Mouse (Mus musculus) limb, embryonic 14.5 days (tissue): Measurements from ENCODE around the gene Zfp599. TPM values are rescaled to one million over a fixed set of nuclear protein-coding genes. Genes with fewer than 3 reads are reported as not detected.

Experiments used
- ATAC-seq: fragments of 200-750 bp; cut with Nextera tagmentation; 2 replicates; pipeline ENCODE4 v1.8.0; 2017; ENCODE audit warnings: low read depth, moderate number of reproducible peaks, moderate TSS enrichment; ENCODE audit not compliant: low FRiP score
- DNase-seq: peaks from one replicate; pipeline ENCODE4 v3.0.0-alpha.2; 2015; ENCODE audit warnings: low spot score
- H3K27ac ChIP-seq: fragments of 300-500 bp; sonication (generic); replicated peaks from 2 replicates; pipeline ENCODE4 v1.5.1; 2014; ENCODE audit warnings: low read depth, mild to moderate bottlenecking, low read length, moderate library complexity, mixed read lengths
- H3K27me3 ChIP-seq: fragments of 300-500 bp; sonication (generic); 2 replicates; pipeline ENCODE4 v1.6.1; 2014; ENCODE audit warnings: low read length, mixed read lengths; ENCODE audit not compliant: control insufficient read depth, insufficient read depth
- H3K36me3 ChIP-seq: fragments of 300-500 bp; sonication (generic); 2 replicates; pipeline ENCODE4 v1.6.1; 2014; ENCODE audit warnings: mild to moderate bottlenecking, low read length, moderate library complexity, mixed read lengths; ENCODE audit not compliant: control insufficient read depth, insufficient read depth
- H3K4me1 ChIP-seq: fragments of 300-500 bp; sonication (generic); 2 replicates; pipeline ENCODE4 v1.6.1; 2014; ENCODE audit warnings: antibody characterized with exemption, low read length, mixed read lengths; ENCODE audit not compliant: control insufficient read depth, insufficient read depth
- H3K4me2 ChIP-seq: fragments of 300-500 bp; sonication (generic); replicated peaks from 2 replicates; pipeline ENCODE4 v1.6.1; 2014; ENCODE audit warnings: low read depth, mild to moderate bottlenecking, low read length, moderate library complexity; ENCODE audit not compliant: severe bottlenecking
- H3K4me3 ChIP-seq: fragments of 300-500 bp; sonication (generic); replicated peaks from 2 replicates; pipeline ENCODE4 v1.5.1; 2014; ENCODE audit warnings: low read length
- H3K9ac ChIP-seq: fragments of 300-500 bp; sonication (generic); 2 replicates; pipeline ENCODE4 v1.6.1; 2014; ENCODE audit warnings: mild to moderate bottlenecking, low read depth, low read length, moderate library complexity; ENCODE audit not compliant: severe bottlenecking
- H3K9me3 ChIP-seq: fragments of 300-500 bp; sonication (generic); 2 replicates; pipeline ENCODE4 v1.6.1; 2016; ENCODE audit warnings: low read length; ENCODE audit not compliant: control insufficient read depth
- POLR2A ChIP-seq: fragments of 200-500 bp; IDR thresholded peaks from 2 replicates; pipeline ENCODE4 v1.8.0; 2012; ENCODE audit warnings: inconsistent platforms, mild to moderate bottlenecking, moderate library complexity, borderline replicate concordance; ENCODE audit not compliant: insufficient read depth, insufficient read length; ENCODE audit errors: extremely low read depth
- WGBS: fragments of 180-500 bp; shearing (Covaris S2); extraction: QIAGEN DNeasy Blood & Tissue Kit; methylation state at CpG from one replicate; pipeline ENCODE4 v1.1.7; 2014; 5-methylcytosine and 5-hydroxymethylcytosine counted together
- polyA plus RNA-seq, 2 experiments: library from polyadenylated mRNA; depleted of rRNA in 1 of 2; stranded (reverse) in 1 of 2; unstranded in 1 of 2; fragments of >200 nt; fragmentation: Nextera tagmentation in 1 of 2; extraction: Ambion mirVana in 1 of 2; gene quantifications; 2 replicates each; pipeline versions ENCODE4 v1.2.1 to v1.2.3; 2012 to 2014

Zfp599 gene
- polyA plus RNA-seq, 2 experiments = 2.6 to 6.4 TPM

- Histone ChIP-seq H3K9ac (no peak overlapping the region), H3K27me3 (no peaks in the 10 kb centered on the region; the same call in 1 of the 2 replicates), H3K4me1 (no peaks in the 10 kb centered on the region), H3K9me3 (no peaks in the 10 kb centered on the region), H3K4me2 (no peak overlapping the region), H3K4me3 (no peak overlapping the region), H3K27ac (no peak overlapping the region), H3K36me3 (no peaks in the 10 kb centered on the region)
- 96% methylated on average over 4 of the region's 4 CpGs for WGBS
- no peak for DNase-seq
- ATAC-seq = no peak
- no peak for TF ChIP-seq POLR2A
Measured at GRCm38 (mm10) chr9:22224066-22224465, 35.6 kb downstream of the Zfp599 start.

- TF ChIP-seq POLR2A = no peak
- Histone ChIP-seq H3K4me3 (no peak overlapping the region), H3K27me3 (no peaks in the 10 kb centered on the region; the same call in 1 of the 2 replicates), H3K27ac (no peak overlapping the region), H3K9ac (no peak overlapping the region), H3K4me2 (no peak overlapping the region), H3K36me3 (no peaks in the 10 kb centered on the region), H3K9me3 (no peaks in the 10 kb centered on the region), H3K4me1 (no peaks in the 10 kb centered on the region)
- no peak for DNase-seq
- 40% methylated on average over 7 of the region's 8 CpGs for WGBS
- ATAC-seq = no peak
Measured at GRCm38 (mm10) chr9:22217858-22218493, 41.7 kb downstream of the Zfp599 start.

- no peaks in the 10 kb centered on the region for H3K36me3 ChIP-seq
- H3K4me3 ChIP-seq = no peak overlapping the region
- no peak overlapping the region for H3K9ac ChIP-seq
- no peaks in the 10 kb centered on the region for H3K9me3 ChIP-seq
- no peak for TF ChIP-seq POLR2A
- no peaks in the 10 kb centered on the region; the same call in 1 of the 2 replicates for H3K27me3 ChIP-seq
- ATAC-seq (no peak), DNase-seq (no peak)
- H3K4me2 ChIP-seq = no peak overlapping the region
- H3K27ac ChIP-seq = no peak overlapping the region
- WGBS = 58% methylated on average over 3 of the region's 3 CpGs
- H3K4me1 ChIP-seq = no peaks in the 10 kb centered on the region
Measured at GRCm38 (mm10) chr9:22216705-22217104, 43.0 kb downstream of the Zfp599 start.

GRCm38 (mm10) chr9:22214549-22214948 lies 45.1 kb downstream of the Zfp599 start:
- no peaks in the 10 kb centered on the region for H3K9me3 ChIP-seq
- DNase-seq (no peak), ATAC-seq (no peak)
- no peaks in the 10 kb centered on the region for H3K36me3 ChIP-seq
- no peak overlapping the region for H3K27ac ChIP-seq
- no peak overlapping the region for H3K9ac ChIP-seq
- 71% methylated on average over 2 of the region's 2 CpGs for WGBS
- H3K27me3 ChIP-seq = no peaks in the 10 kb centered on the region; the same call in 1 of the 2 replicates
- no peaks in the 10 kb centered on the region for H3K4me1 ChIP-seq
- H3K4me2 ChIP-seq = no peak overlapping the region
- no peak overlapping the region for H3K4me3 ChIP-seq
- no peak for TF ChIP-seq POLR2A

GRCm38 (mm10) chr9:22213785-22214194 lies 45.9 kb downstream of the Zfp599 start:
- WGBS = 57% methylated on average over 2 of the region's 2 CpGs
- no peaks in the 10 kb centered on the region for H3K4me1 ChIP-seq

More at GRCm38 (mm10) chr9:22213785-22214194, 45.9 kb downstream of the Zfp599 start:
- DNase-seq = no peak
- Histone ChIP-seq H3K27ac (no peak overlapping the region), H3K27me3 (no peaks in the 10 kb centered on the region), H3K4me2 (no peak overlapping the region), H3K4me3 (no peak overlapping the region), H3K9me3 (no peaks in the 10 kb centered on the region), H3K36me3 (no peaks in the 10 kb centered on the region), H3K9ac (no peak overlapping the region)
- TF ChIP-seq POLR2A = no peak
- ATAC-seq = no peak

Other genes with a start within 250 kb of the Zfp599 start
- gene Elavl3, start 207.9 kb downstream of the Zfp599 start, polyA plus RNA-seq (2012; rRNA removed) = 0.56 and 0.67 TPM in 2 replicates
- gene Elavl3, start 207.9 kb downstream of the Zfp599 start, polyA plus RNA-seq (2014; fragmentation: Nextera tagmentation; extraction: Ambion mirVana) = not detected in 2 replicates
- 0.28 TPM in 1 of 2 replicates, not detected in the other for gene Gm49318, start 188.6 kb downstream of the Zfp599 start, polyA plus RNA-seq (2012; rRNA removed)
- gene Gm49318, start 188.6 kb downstream of the Zfp599 start, polyA plus RNA-seq (2014; fragmentation: Nextera tagmentation; extraction: Ambion mirVana) = not detected in 2 replicates
- 31.2 and 33.7 TPM in 2 replicates for gene Zfp653, start 188.5 kb downstream of the Zfp599 start, polyA plus RNA-seq (2012; rRNA removed)
- gene Zfp653, start 188.5 kb downstream of the Zfp599 start, polyA plus RNA-seq (2014; fragmentation: Nextera tagmentation; extraction: Ambion mirVana) = 8.1 and 8.7 TPM in 2 replicates
- 36.3 and 37.5 TPM in 2 replicates for gene Ecsit, start 174.5 kb downstream of the Zfp599 start, polyA plus RNA-seq (2012; rRNA removed)
- gene Ecsit, start 174.5 kb downstream of the Zfp599 start, polyA plus RNA-seq (2014; fragmentation: Nextera tagmentation; extraction: Ambion mirVana) = 30.6 and 32.9 TPM in 2 replicates
- gene Cnn1, start 160.7 kb downstream of the Zfp599 start, polyA plus RNA-seq (2012; rRNA removed) = 2.3 and 3.0 TPM in 2 replicates
- gene Cnn1, start 160.7 kb downstream of the Zfp599 start, polyA plus RNA-seq (2014; fragmentation: Nextera tagmentation; extraction: Ambion mirVana) = 3.1 and 4.4 TPM in 2 replicates
- gene Elof1, start 142.7 kb downstream of the Zfp599 start, polyA plus RNA-seq (2012; rRNA removed) = 145 and 168 TPM in 2 replicates
- 199 and 206 TPM in 2 replicates for gene Elof1, start 142.7 kb downstream of the Zfp599 start, polyA plus RNA-seq (2014; fragmentation: Nextera tagmentation; extraction: Ambion mirVana)
- gene Acp5, start 124.2 kb downstream of the Zfp599 start, polyA plus RNA-seq (2012; rRNA removed) = 20.3 and 21.6 TPM in 2 replicates
- 17.0 and 23.6 TPM in 2 replicates for gene Acp5, start 124.2 kb downstream of the Zfp599 start, polyA plus RNA-seq (2014; fragmentation: Nextera tagmentation; extraction: Ambion mirVana)
- 54.5 and 62.4 TPM in 2 replicates for gene Pigyl, start 103.0 kb downstream of the Zfp599 start, polyA plus RNA-seq (2012; rRNA removed)
- gene Pigyl, start 103.0 kb downstream of the Zfp599 start, polyA plus RNA-seq (2014; fragmentation: Nextera tagmentation; extraction: Ambion mirVana) = 80.9 and 82.4 TPM in 2 replicates
- 0.12 and 0.14 TPM in 2 replicates for gene Zfp872, start 71.8 kb downstream of the Zfp599 start, polyA plus RNA-seq (2012; rRNA removed)
- 0.33 and 0.51 TPM in 2 replicates for gene Zfp872, start 71.8 kb downstream of the Zfp599 start, polyA plus RNA-seq (2014; fragmentation: Nextera tagmentation; extraction: Ambion mirVana)
- 11.2 and 13.6 TPM in 2 replicates for gene Zfp809, start 34.2 kb downstream of the Zfp599 start, polyA plus RNA-seq (2012; rRNA removed)
- 19.6 and 19.7 TPM in 2 replicates for gene Zfp809, start 34.2 kb downstream of the Zfp599 start, polyA plus RNA-seq (2014; fragmentation: Nextera tagmentation; extraction: Ambion mirVana)
- 18.9 and 21.2 TPM in 2 replicates for gene Zfp810, start 47.8 kb upstream of the Zfp599 start, polyA plus RNA-seq (2012; rRNA removed)
- gene Zfp810, start 47.8 kb upstream of the Zfp599 start, polyA plus RNA-seq (2014; fragmentation: Nextera tagmentation; extraction: Ambion mirVana) = 19.3 and 25.7 TPM in 2 replicates
- gene Anln, start 129.3 kb upstream of the Zfp599 start, polyA plus RNA-seq (2012; rRNA removed) = 26.8 and 35.4 TPM in 2 replicates
- 40.4 and 46.5 TPM in 2 replicates for gene Anln, start 129.3 kb upstream of the Zfp599 start, polyA plus RNA-seq (2014; fragmentation: Nextera tagmentation; extraction: Ambion mirVana)
- gene 9530077C05Rik, start 151.6 kb upstream of the Zfp599 start, polyA plus RNA-seq (2012; rRNA removed) = 3.6 and 3.7 TPM in 2 replicates
- gene 9530077C05Rik, start 151.6 kb upstream of the Zfp599 start, polyA plus RNA-seq (2014; fragmentation: Nextera tagmentation; extraction: Ambion mirVana) = 4.8 and 5.2 TPM in 2 replicates
- gene Gm17545, start 194.4 kb upstream of the Zfp599 start, polyA plus RNA-seq (2012; rRNA removed) = not detected in 2 replicates
- not detected in 2 replicates for gene Gm17545, start 194.4 kb upstream of the Zfp599 start, polyA plus RNA-seq (2014; fragmentation: Nextera tagmentation; extraction: Ambion mirVana)
- 56.7 and 89.7 TPM in 2 replicates for gene Rp9, start 209.8 kb upstream of the Zfp599 start, polyA plus RNA-seq (2012; rRNA removed)
- 69.4 and 78.0 TPM in 2 replicates for gene Rp9, start 209.8 kb upstream of the Zfp599 start, polyA plus RNA-seq (2014; fragmentation: Nextera tagmentation; extraction: Ambion mirVana)
- gene Bbs9, start 215.8 kb upstream of the Zfp599 start, polyA plus RNA-seq (2012; rRNA removed) = 15.7 and 16.6 TPM in 2 replicates
- gene Bbs9, start 215.8 kb upstream of the Zfp599 start, polyA plus RNA-seq (2014; fragmentation: Nextera tagmentation; extraction: Ambion mirVana) = 12.7 and 14.7 TPM in 2 replicates